Mouse (Mus musculus): ENCODE results near the gene Il3. TPM values are rescaled to one million over a fixed set of nuclear protein-coding genes. Genes with fewer than 3 reads are reported as not detected.

Il3 gene
- polyA plus RNA-seq, 1 experiment from 2014 or later: not detected

GRCm38 (mm10) chr11:54293980-54294807 is 27.1 kb upstream of the Il3 start:
- Histone ChIP-seq H3K4me3 (ENCODE audit: low read length) (no peak overlapping the region), H3K27ac (ENCODE audit: low read length) (no peak overlapping the region), H3K9me3 (ENCODE audit: control insufficient read depth, low read length) (no peaks in the 10 kb centered on the region), H3K4me1 (ENCODE audit: control insufficient read depth, insufficient read depth, low read length) (no peaks in the 10 kb centered on the region), H3K36me3 (ENCODE audit: control insufficient read depth, insufficient read depth, low read length) (no peaks in the 10 kb centered on the region), H3K4me2 (ENCODE audit: low read depth, low read length) (no peak overlapping the region), H3K9ac (ENCODE audit: low read depth, low read length) (no peak overlapping the region), H3K27me3 (replicated peaks; ENCODE audit: control insufficient read depth, insufficient read depth, low read length) (no peaks in the 10 kb centered on the region)
- no peak for ATAC-seq
- 61% methylated on average over 12 of the region's 12 CpGs for WGBS

DNA sequence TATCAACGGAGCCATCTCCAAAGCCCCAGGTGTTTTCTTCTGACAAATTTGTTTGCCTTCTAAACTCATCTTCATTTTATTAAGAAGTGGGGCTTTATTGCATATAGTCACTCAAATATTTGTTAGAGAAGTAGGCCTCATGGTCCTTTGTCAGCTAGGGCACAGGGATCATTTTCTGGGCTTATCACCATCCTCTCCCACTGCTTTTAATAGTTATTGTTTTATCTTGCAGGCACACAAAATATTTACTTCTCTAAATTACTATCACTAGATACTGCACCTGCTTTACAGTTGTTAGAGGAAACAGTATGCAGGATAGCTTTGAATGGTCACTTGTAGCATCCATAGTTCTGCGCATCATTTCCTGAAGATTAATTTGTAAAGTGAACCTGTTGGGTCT is 25.1 kb upstream of the Il3 start:
- no peak overlapping the region for H3K9ac ChIP-seq (ENCODE audit: low read depth, low read length)
- no peak overlapping the region for H3K4me3 ChIP-seq (ENCODE audit: low read length)
- H3K4me2 ChIP-seq (ENCODE audit: low read depth, low read length): no peak overlapping the region
- no peaks in the 10 kb centered on the region for H3K36me3 ChIP-seq (ENCODE audit: control insufficient read depth, insufficient read depth, low read length)
- no peaks in the 10 kb centered on the region for H3K27me3 ChIP-seq (replicated peaks; ENCODE audit: control insufficient read depth, insufficient read depth, low read length)
- H3K9me3 ChIP-seq (ENCODE audit: control insufficient read depth, low read length): no peaks in the 10 kb centered on the region
- H3K4me1 ChIP-seq (ENCODE audit: control insufficient read depth, insufficient read depth, low read length): no peaks in the 10 kb centered on the region
- H3K27ac ChIP-seq (ENCODE audit: low read length): no peak overlapping the region
- no peak for ATAC-seq
- WGBS: 80% methylated on average over 2 of the region's 2 CpGs

GRCm38 (mm10) chr11:54287821-54288453 is 20.9 kb upstream of the Il3 start:
- Histone ChIP-seq H3K4me3 (ENCODE audit: low read length) (no peak overlapping the region), H3K27ac (ENCODE audit: low read length) (no peak overlapping the region), H3K4me2 (ENCODE audit: low read depth, low read length) (no peak overlapping the region), H3K4me1 (ENCODE audit: control insufficient read depth, insufficient read depth, low read length) (no peaks in the 10 kb centered on the region), H3K36me3 (ENCODE audit: control insufficient read depth, insufficient read depth, low read length) (no peaks in the 10 kb centered on the region), H3K9ac (ENCODE audit: low read depth, low read length) (no peak overlapping the region), H3K9me3 (ENCODE audit: control insufficient read depth, low read length) (no peaks in the 10 kb centered on the region), H3K27me3 (replicated peaks; ENCODE audit: control insufficient read depth, insufficient read depth, low read length) (no peaks in the 10 kb centered on the region)
- no peak for ATAC-seq
- WGBS: 85% methylated on average over 8 of the region's 8 CpGs

DNA sequence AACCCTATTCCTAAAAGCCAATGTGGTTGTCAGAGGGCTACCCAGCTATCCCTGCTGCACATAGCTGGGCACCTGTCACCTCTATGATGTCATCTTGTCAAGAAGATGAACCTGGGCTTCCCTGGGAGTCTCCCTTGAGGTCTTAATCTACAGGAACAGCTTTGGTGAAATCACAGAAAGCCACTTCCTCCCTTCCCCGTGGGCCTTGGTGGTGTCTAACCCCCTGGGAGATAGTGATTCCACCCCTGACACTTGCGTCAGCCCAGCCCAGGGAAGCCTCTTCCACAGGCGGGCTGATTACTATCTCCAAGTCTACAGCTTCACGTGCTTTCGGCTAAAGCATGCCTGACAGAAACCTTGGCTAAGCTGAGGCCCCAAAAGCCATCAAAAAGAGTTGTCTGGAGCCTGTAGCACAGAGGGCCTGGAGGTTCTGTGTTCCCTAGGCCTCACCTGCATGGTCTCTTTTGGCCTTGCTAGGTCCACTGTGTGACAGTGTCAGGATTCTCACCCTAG is 4.4 kb upstream of the Il3 start:
- WGBS: 73% methylated on average over 5 of the region's 5 CpGs
- no peaks in the 10 kb centered on the region for H3K4me1 ChIP-seq (ENCODE audit: control insufficient read depth, insufficient read depth, low read length)
- no peak for ATAC-seq

DNA sequence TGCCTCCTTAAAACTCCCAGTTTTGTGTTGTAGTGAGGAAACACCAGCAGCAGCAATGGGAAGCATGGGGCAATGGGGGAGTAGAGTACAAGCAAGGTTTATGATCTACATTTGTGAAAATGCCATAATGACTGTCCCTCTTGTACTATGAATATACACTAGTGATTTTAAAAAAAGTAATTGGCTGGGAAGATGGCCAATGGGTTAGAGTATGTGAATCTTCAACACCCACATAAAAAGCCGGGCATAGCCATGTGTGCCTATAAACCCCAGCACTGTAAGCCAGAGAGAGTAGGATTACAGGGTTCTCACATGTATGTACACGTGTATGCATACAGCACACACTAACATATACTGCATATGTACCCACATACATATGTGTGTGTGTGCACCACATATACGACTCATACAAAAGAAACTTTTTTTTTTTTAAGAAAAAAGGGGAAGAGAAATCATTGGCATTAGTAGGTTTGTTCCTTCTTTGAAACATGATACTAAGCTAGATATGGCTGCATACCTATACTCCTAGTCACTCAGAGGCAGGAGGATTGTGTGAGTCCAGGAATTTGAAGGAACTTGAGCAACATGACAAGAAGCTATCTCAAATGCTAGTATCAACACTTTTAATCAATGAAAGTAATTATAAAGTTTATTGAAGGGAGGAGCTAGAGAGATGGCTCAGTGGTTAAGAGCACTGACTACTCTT is 2.3 kb upstream of the Il3 start:
- WGBS: 78% methylated on average over 3 of the region's 3 CpGs
- H3K36me3 ChIP-seq (ENCODE audit: control insufficient read depth, insufficient read depth, low read length): no peaks in the 10 kb centered on the region
- H3K27ac ChIP-seq (ENCODE audit: low read length): no peak overlapping the region
- no peaks in the 10 kb centered on the region for H3K4me1 ChIP-seq (ENCODE audit: control insufficient read depth, insufficient read depth, low read length)
- no peak overlapping the region for H3K4me2 ChIP-seq (ENCODE audit: low read depth, low read length)
- no peak overlapping the region for H3K4me3 ChIP-seq (ENCODE audit: low read length)
- no peak for ATAC-seq
- H3K27me3 ChIP-seq (replicated peaks; ENCODE audit: control insufficient read depth, insufficient read depth, low read length): no peaks in the 10 kb centered on the region
- no peak overlapping the region for H3K9ac ChIP-seq (ENCODE audit: low read depth, low read length)
- H3K9me3 ChIP-seq (ENCODE audit: control insufficient read depth, low read length): no peaks in the 10 kb centered on the region

More for the DNA sequence above, 4.4 kb upstream of the Il3 start:
- no peak overlapping the region for H3K27ac ChIP-seq (ENCODE audit: low read length)
- no peak overlapping the region for H3K4me3 ChIP-seq (ENCODE audit: low read length)
- H3K9ac ChIP-seq (ENCODE audit: low read depth, low read length): no peak overlapping the region
- no peaks in the 10 kb centered on the region for H3K27me3 ChIP-seq (replicated peaks; ENCODE audit: control insufficient read depth, insufficient read depth, low read length)
- H3K36me3 ChIP-seq (ENCODE audit: control insufficient read depth, insufficient read depth, low read length): no peaks in the 10 kb centered on the region
- no peak overlapping the region for H3K4me2 ChIP-seq (ENCODE audit: low read depth, low read length)
- no peaks in the 10 kb centered on the region for H3K9me3 ChIP-seq (ENCODE audit: control insufficient read depth, low read length)

GRCm38 (mm10) chr11:54264542-54264941 is 2.5 kb downstream of the Il3 start:
- Histone ChIP-seq H3K27ac (ENCODE audit: low read length) (no peak overlapping the region), H3K9ac (ENCODE audit: low read depth, low read length) (no peak overlapping the region), H3K4me2 (ENCODE audit: low read depth, low read length) (no peak overlapping the region), H3K4me1 (ENCODE audit: control insufficient read depth, insufficient read depth, low read length) (no peaks in the 10 kb centered on the region), H3K4me3 (ENCODE audit: low read length) (no peak overlapping the region), H3K36me3 (ENCODE audit: control insufficient read depth, insufficient read depth, low read length) (no peaks in the 10 kb centered on the region), H3K9me3 (ENCODE audit: control insufficient read depth, low read length) (no peaks in the 10 kb centered on the region), H3K27me3 (replicated peaks; ENCODE audit: control insufficient read depth, insufficient read depth, low read length) (no peaks in the 10 kb centered on the region)
- ATAC-seq: no peak
- WGBS: 53% methylated on average over 2 of the region's 2 CpGs

GRCm38 (mm10) chr11:54263405-54264031 is 3.6 kb downstream of the Il3 start:
- Histone ChIP-seq H3K4me1 (ENCODE audit: control insufficient read depth, insufficient read depth, low read length) (no peaks in the 10 kb centered on the region), H3K4me3 (ENCODE audit: low read length) (no peak overlapping the region), H3K27me3 (replicated peaks; ENCODE audit: control insufficient read depth, insufficient read depth, low read length) (no peaks in the 10 kb centered on the region), H3K9me3 (ENCODE audit: control insufficient read depth, low read length) (no peaks in the 10 kb centered on the region), H3K9ac (ENCODE audit: low read depth, low read length) (no peak overlapping the region), H3K27ac (ENCODE audit: low read length) (no peak overlapping the region), H3K4me2 (ENCODE audit: low read depth, low read length) (no peak overlapping the region), H3K36me3 (ENCODE audit: control insufficient read depth, insufficient read depth, low read length) (no peaks in the 10 kb centered on the region)
- WGBS: 6% methylated on average over 1 of the region's 1 CpGs
- no peak for ATAC-seq

- Histone ChIP-seq H3K9ac (ENCODE audit: low read depth, low read length) (no peak overlapping the region), H3K9me3 (ENCODE audit: control insufficient read depth, low read length) (no peaks in the 10 kb centered on the region), H3K4me2 (ENCODE audit: low read depth, low read length) (no peak overlapping the region), H3K27ac (ENCODE audit: low read length) (no peak overlapping the region), H3K4me3 (ENCODE audit: low read length) (no peak overlapping the region), H3K36me3 (ENCODE audit: control insufficient read depth, insufficient read depth, low read length) (no peaks in the 10 kb centered on the region), H3K27me3 (replicated peaks; ENCODE audit: control insufficient read depth, insufficient read depth, low read length) (no peaks in the 10 kb centered on the region), H3K4me1 (ENCODE audit: control insufficient read depth, insufficient read depth, low read length) (no peaks in the 10 kb centered on the region)
- WGBS: 68% methylated on average over 3 of the region's 3 CpGs
- peak; percentile 67; the same call in 1 of the 2 replicates for ATAC-seq
Observed at GRCm38 (mm10) chr11:54256624-54257376, 10.3 kb downstream of the Il3 start.

Data from intestine, embryonic 16.5 days (tissue).